Mouse (Mus musculus) liver, postnatal 0 days (tissue): Measurements from ENCODE around the gene Map3k9.

Experiments
- CTCF ChIP-seq: sonication (generic); IDR thresholded peaks from 2 replicates; pipeline ENCODE4 v1.5.1; 2016; ENCODE audit warnings: antibody characterized with exemption, low read depth
- EP300 ChIP-seq: IDR thresholded peaks from 2 replicates; pipeline ENCODE4 v1.6.1; 2016; ENCODE audit warnings: antibody characterized with exemption, low read depth, mild to moderate bottlenecking

- no peak for TF ChIP-seq CTCF
- no peak for TF ChIP-seq EP300
These were observed 101.0 kb downstream of the Map3k9 start for GRCm38 (mm10) chr12:81679807-81680529.
